Mouse (Mus musculus) midbrain, postnatal 0 days (tissue): ENCODE data around the gene Map3k13. TPM values are rescaled to one million over a fixed set of nuclear protein-coding genes. Genes with fewer than 3 reads are reported as not detected.

Experiments
- ATAC-seq: fragments of 200-750 bp; cut with Nextera tagmentation; 2 replicates; pipeline ENCODE4 v1.8.0; 2017; ENCODE audit warnings: moderate number of reproducible peaks, mild to moderate bottlenecking, moderate TSS enrichment, moderate library complexity; ENCODE audit not compliant: low FRiP score
- DNase-seq: peaks from one replicate; pipeline ENCODE4 v3.0.0-alpha.2; 2015; ENCODE audit warnings: low spot score
- H3K27ac ChIP-seq: fragments of 300-500 bp; sonication (generic); 2 replicates; pipeline ENCODE4 v1.5.1; 2014; ENCODE audit warnings: low read depth, mild to moderate bottlenecking, low read length, mixed read lengths
- H3K27me3 ChIP-seq: fragments of 300-500 bp; sonication (generic); 2 replicates; pipeline ENCODE4 v1.6.1; 2014; ENCODE audit warnings: low read length, control low read depth, mixed read lengths; ENCODE audit not compliant: insufficient read depth
- H3K36me3 ChIP-seq: fragments of 300-500 bp; sonication (generic); 2 replicates; pipeline ENCODE4 v1.6.1; 2014; ENCODE audit warnings: low read length, control low read depth, mixed read lengths; ENCODE audit not compliant: insufficient read depth
- H3K4me1 ChIP-seq: fragments of 300-500 bp; sonication (generic); 2 replicates; pipeline ENCODE4 v1.6.1; 2014; ENCODE audit warnings: mild to moderate bottlenecking, control low read depth, antibody characterized with exemption, low read length, mixed read lengths; ENCODE audit not compliant: insufficient read depth
- H3K4me2 ChIP-seq: fragments of 300-500 bp; sonication (generic); 2 replicates; pipeline ENCODE4 v1.6.1; 2014; ENCODE audit warnings: low read depth, mild to moderate bottlenecking, low read length, mixed read lengths; ENCODE audit not compliant: poor library complexity, severe bottlenecking
- H3K4me3 ChIP-seq: fragments of 300-500 bp; sonication (generic); 2 replicates; pipeline ENCODE4 v1.5.1; 2014; ENCODE audit warnings: low read depth, mild to moderate bottlenecking, low read length, moderate library complexity
- H3K9ac ChIP-seq: fragments of 300-500 bp; sonication (generic); replicated peaks from 2 replicates; pipeline ENCODE4 v1.6.1; 2014; ENCODE audit warnings: mild to moderate bottlenecking, low read length, moderate library complexity, mixed read lengths; ENCODE audit not compliant: poor library complexity, severe bottlenecking
- H3K9me3 ChIP-seq: fragments of 300-500 bp; sonication (generic); 2 replicates; pipeline ENCODE4 v1.6.1; 2016; ENCODE audit warnings: low read length, control low read depth
- CTCF ChIP-seq: IDR thresholded peaks from 2 replicates; pipeline ENCODE4 v1.5.1; 2016; ENCODE audit warnings: antibody characterized with exemption, mild to moderate bottlenecking
- WGBS: fragments of 180-500 bp; shearing (Covaris S2); extraction: QIAGEN DNeasy Blood & Tissue Kit; methylation state at CpG from one replicate; pipeline ENCODE4 v1.1.7; 2014; 5-methylcytosine and 5-hydroxymethylcytosine counted together
- polyA plus RNA-seq: library from polyadenylated mRNA; unstranded; fragments of >200 nt; fragmentation: Nextera tagmentation; extraction: Ambion mirVana; gene quantifications from 2 replicates; pipeline ENCODE4 v1.2.1, GENCODE M21; 2015
- total RNA-seq: library from RNA; depleted of rRNA; stranded (reverse); fragments of >200 nt; gene quantifications from 2 replicates; pipeline ENCODE4 v1.2.3, GENCODE M21; 2014

The Map3k13 gene
- total and polyA plus RNA-seq, 2 experiments from 2014 or later = 4.0 to 12.1 TPM

DNA sequence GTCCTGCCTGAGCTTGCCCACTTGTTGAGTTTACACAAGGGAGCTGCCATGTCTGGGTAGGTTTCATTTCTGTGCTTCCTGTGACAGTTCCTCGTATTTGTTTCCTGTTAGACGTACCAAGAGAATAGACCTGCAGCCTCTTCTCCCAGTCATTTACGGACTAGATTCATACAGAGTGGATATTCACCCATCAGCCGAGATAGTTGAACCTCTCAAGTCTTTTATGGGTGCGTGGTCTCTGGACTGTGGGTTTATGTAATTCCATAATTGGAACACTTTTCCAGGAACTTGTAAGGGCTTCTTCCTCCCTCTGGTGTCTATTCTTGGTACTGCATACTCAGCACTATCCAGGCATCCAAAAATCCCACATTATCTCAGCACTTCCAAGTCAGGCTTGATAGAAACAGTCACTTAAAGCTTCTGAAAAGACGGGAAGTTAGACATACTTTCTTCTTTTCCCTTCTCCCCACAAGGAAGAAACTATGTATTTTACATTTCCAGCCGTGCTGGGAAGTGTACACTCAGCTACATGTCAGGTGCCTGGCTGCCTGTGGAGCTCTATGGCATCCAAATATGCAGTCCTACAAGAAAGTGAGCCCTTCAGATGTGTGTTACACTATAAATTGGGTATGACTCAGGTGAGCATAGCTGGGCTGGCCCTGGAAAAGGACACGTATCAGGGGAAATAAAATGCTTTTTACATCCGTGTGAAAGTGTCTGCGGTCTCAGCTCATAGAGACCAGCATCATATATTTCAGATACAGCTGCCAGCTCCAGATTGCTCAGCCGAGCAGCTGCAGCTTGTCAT, 20.9 kb downstream of the Map3k13 start:
- H3K27ac ChIP-seq = no peak overlapping the region
- 67% methylated on average over 11 of the region's 11 CpGs for WGBS
- no peaks in the 10 kb centered on the region for H3K9me3 ChIP-seq
- H3K9ac ChIP-seq = no peak overlapping the region
- H3K4me3 ChIP-seq = no peak overlapping the region
- ATAC-seq (no peak), DNase-seq (peak; percentile 81)
- no peak overlapping the region for H3K4me2 ChIP-seq
- no peaks in the 10 kb centered on the region for H3K27me3 ChIP-seq
- H3K36me3 ChIP-seq = 0 out of 2 replicates have a peak, but pooled peaks cover 3% of the 10 kb centered on the region
- H3K4me1 ChIP-seq = no peaks in the 10 kb centered on the region
- TF ChIP-seq CTCF = peak; percentile 93

DNA sequence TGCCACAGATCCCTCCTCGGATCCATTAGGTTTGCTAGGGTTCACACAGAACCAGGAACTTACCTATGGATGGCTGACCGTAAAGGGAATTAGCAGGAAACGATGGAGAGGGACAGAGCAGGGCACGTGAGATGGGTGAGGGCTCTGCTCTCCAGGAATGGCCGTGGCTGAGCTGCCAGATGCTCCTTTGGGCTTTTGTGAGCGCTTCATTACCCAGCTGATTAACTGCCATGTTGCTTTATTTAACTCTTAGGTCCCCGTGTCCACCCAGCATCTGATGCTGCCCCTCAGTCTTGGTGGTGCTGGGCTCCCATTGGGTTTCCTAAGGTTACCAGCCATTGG, 21.5 kb downstream of the Map3k13 start:
- no peak overlapping the region for H3K4me2 ChIP-seq
- H3K9me3 ChIP-seq = no peaks in the 10 kb centered on the region
- H3K4me3 ChIP-seq = no peak overlapping the region
- TF ChIP-seq CTCF = no peak
- no peak overlapping the region for H3K27ac ChIP-seq
- no peaks in the 10 kb centered on the region for H3K4me1 ChIP-seq
- ATAC-seq (no peak), DNase-seq (peak; percentile 61)
- no peak overlapping the region for H3K9ac ChIP-seq
- WGBS = 55% methylated on average over 7 of the region's 7 CpGs
- H3K27me3 ChIP-seq = no peaks in the 10 kb centered on the region
- H3K36me3 ChIP-seq = 0 out of 2 replicates have a peak, but pooled peaks cover 3% of the 10 kb centered on the region

DNA sequence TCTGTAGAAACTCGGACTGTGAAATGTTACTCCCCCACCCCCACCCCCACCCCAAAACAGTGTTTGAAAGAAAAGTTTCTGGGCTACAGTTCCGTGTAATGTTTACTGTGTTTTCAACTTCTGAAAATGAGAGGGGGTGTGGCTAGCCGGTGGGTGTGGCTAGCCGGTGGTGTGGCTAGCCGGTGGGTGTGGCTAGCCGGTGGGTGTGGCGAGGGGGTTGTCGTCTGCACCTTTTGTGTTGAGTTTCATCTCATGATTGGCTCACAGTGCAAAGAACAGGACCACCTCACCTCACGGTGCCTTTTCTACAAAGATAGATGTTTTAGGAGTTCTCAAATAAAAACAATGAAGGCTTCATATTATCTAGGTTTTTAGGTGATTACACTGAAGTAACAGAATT, 24.0 kb downstream of the Map3k13 start:
- Histone ChIP-seq H3K4me1 (no peaks in the 10 kb centered on the region), H3K9ac (no peak overlapping the region), H3K27me3 (no peaks in the 10 kb centered on the region), H3K9me3 (no peaks in the 10 kb centered on the region), H3K4me2 (no peak overlapping the region), H3K27ac (no peak overlapping the region), H3K4me3 (no peak overlapping the region), H3K36me3 (0 out of 2 replicates have a peak, but pooled peaks cover under 1% of the 10 kb centered on the region)
- no peak for ATAC-seq
- 53% methylated on average over 9 of the region's 9 CpGs for WGBS
- TF ChIP-seq CTCF = no peak
- DNase-seq = no peak

DNA sequence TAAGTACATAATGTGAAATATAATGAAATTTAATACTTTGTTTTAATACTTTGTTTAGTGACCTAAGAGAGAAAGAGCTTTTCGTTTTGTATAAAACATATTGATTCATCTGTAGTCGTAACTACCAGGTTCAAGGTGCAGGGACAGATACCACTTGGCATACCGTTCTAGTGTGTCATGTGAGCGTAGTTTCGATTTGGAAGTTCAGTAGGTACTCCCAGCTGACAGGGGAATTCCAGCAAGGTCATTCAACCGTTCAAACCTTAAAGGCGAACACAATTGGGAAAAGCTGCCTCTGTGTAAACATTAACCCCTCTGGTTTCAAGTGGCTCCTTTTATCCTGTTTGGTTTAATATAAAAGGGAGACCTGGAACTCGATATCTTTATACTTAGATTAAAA, 24.5 kb downstream of the Map3k13 start:
- TF ChIP-seq CTCF = no peak
- H3K9ac ChIP-seq = no peak overlapping the region
- no peaks in the 10 kb centered on the region for H3K36me3 ChIP-seq
- no peaks in the 10 kb centered on the region for H3K27me3 ChIP-seq
- ATAC-seq (no peak), DNase-seq (no peak)
- H3K27ac ChIP-seq = no peak overlapping the region
- H3K9me3 ChIP-seq = no peaks in the 10 kb centered on the region
- no peak overlapping the region for H3K4me2 ChIP-seq
- 58% methylated on average over 8 of the region's 8 CpGs for WGBS
- H3K4me3 ChIP-seq = no peak overlapping the region
- no peaks in the 10 kb centered on the region for H3K4me1 ChIP-seq

DNA sequence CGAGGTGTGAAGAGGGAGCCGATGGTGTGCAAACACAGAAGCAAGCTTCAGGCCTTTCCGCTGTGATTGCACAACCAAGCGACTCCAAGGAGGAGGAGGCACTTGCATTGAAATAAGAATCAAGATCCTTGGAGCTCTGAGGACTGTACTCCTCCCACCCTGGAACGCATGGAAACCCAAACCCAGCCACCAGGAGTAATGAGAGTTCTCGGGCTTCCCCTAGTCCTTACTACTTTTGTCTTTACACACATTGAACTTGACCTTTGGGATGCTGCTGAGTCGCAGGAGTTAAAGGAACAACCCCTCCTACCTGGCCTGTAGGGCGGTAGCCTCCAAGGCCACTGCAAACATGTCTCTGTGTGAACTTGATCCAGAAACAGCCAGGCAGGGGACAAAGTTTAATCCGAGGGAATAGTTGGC, 31.5 kb downstream of the Map3k13 start:
- Histone ChIP-seq H3K4me2 (no peak overlapping the region), H3K9me3 (no peaks in the 10 kb centered on the region), H3K4me3 (no peak overlapping the region), H3K27ac (no peak overlapping the region), H3K4me1 (no peaks in the 10 kb centered on the region), H3K9ac (no peak overlapping the region), H3K36me3 (no peaks in the 10 kb centered on the region), H3K27me3 (no peaks in the 10 kb centered on the region)
- 79% methylated on average over 9 of the region's 9 CpGs for WGBS
- TF ChIP-seq CTCF = no peak
- DNase-seq (no peak), ATAC-seq (no peak)

DNA sequence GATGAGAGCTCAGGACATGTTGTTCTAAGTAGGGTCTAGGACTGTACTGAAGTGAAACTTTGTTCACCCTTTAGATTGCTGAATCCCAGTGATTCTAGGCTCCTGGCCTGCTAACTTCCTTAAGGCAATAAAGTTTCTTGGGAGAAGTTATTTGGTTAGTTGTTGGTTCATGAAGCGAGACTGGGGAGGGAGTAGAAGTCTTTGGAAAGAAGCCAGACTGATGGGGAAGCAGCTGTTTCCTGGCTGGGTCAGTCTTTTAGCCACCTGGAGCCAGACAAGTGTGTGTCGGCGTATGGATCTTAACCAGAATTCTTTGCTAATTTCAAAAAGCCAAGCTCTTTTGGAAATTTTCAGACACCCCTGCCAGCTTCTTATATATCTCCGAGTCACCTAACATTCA, 33.0 kb downstream of the Map3k13 start:
- DNase-seq = no peak
- H3K4me1 ChIP-seq = no peaks in the 10 kb centered on the region
- H3K4me2 ChIP-seq = no peak overlapping the region
- WGBS = 72% methylated on average over 4 of the region's 4 CpGs
- no peak overlapping the region for H3K27ac ChIP-seq
- no peak overlapping the region for H3K9ac ChIP-seq
- no peak overlapping the region for H3K4me3 ChIP-seq
- H3K36me3 ChIP-seq = no peaks in the 10 kb centered on the region
- no peaks in the 10 kb centered on the region for H3K9me3 ChIP-seq
- no peak for ATAC-seq
- H3K27me3 ChIP-seq = no peaks in the 10 kb centered on the region
- no peak for TF ChIP-seq CTCF
